Mouse (Mus musculus) liver, embryonic 15.5 days (tissue): ENCODE measurements around the gene Mllt3. TPM values are rescaled to one million over a fixed set of nuclear protein-coding genes. Genes with fewer than 3 reads are reported as not detected.
A peak's percentile ranks its signal among the peaks of the same experiment; 100 is the strongest.

ENCODE experiments used
- ATAC-seq: fragments of 200-750 bp; cut with Nextera tagmentation; 2 replicates; pipeline ENCODE4 v1.8.0; 2017; ENCODE audit warnings: moderate number of reproducible peaks, mild to moderate bottlenecking, moderate library complexity; ENCODE audit not compliant: insufficient read depth
- H3K27ac ChIP-seq: fragments of 300-500 bp; sonication (generic); replicated peaks from 2 replicates; pipeline ENCODE4 v1.5.1; 2015; ENCODE audit warnings: mild to moderate bottlenecking, inconsistent platforms
- H3K27me3 ChIP-seq: fragments of 300-500 bp; sonication (generic); 2 replicates; pipeline ENCODE4 v1.6.1; 2015; ENCODE audit warnings: mild to moderate bottlenecking, inconsistent platforms
- H3K36me3 ChIP-seq: fragments of 300-500 bp; sonication (generic); replicated peaks from 2 replicates; pipeline ENCODE4 v1.6.1; 2015; ENCODE audit warnings: moderate library complexity, mild to moderate bottlenecking, inconsistent platforms
- H3K4me1 ChIP-seq: fragments of 300-500 bp; sonication (generic); replicated peaks from 2 replicates; pipeline ENCODE4 v1.6.1; 2015; ENCODE audit warnings: inconsistent platforms
- H3K4me2 ChIP-seq: fragments of 300-500 bp; sonication (generic); 2 replicates; pipeline ENCODE4 v1.6.1; 2015; ENCODE audit warnings: moderate library complexity, mild to moderate bottlenecking, inconsistent platforms
- H3K4me3 ChIP-seq: fragments of 300-500 bp; sonication (generic); replicated peaks from 2 replicates; pipeline ENCODE4 v1.5.1; 2015; ENCODE audit warnings: mild to moderate bottlenecking, inconsistent platforms
- H3K9ac ChIP-seq: fragments of 300-500 bp; sonication (generic); 2 replicates; pipeline ENCODE4 v1.6.1; 2015; ENCODE audit warnings: moderate library complexity, mild to moderate bottlenecking, inconsistent platforms
- H3K9me3 ChIP-seq: fragments of 300-500 bp; sonication (generic); replicated peaks from 2 replicates; pipeline ENCODE4 v1.6.1; 2016; ENCODE audit warnings: inconsistent platforms
- WGBS: fragments of 180-500 bp; shearing (Covaris S2); methylation state at CpG from one replicate; pipeline ENCODE4 v1.1.7; 2015; ENCODE audit warnings: mixed read lengths; ENCODE audit not compliant: insufficient replicate concordance; 5-methylcytosine and 5-hydroxymethylcytosine counted together
- polyA plus RNA-seq: library from polyadenylated mRNA; unstranded; fragments of >200 nt; fragmentation: Nextera tagmentation; extraction: Ambion mirVana; gene quantifications from 2 replicates; pipeline ENCODE4 v1.2.1, GENCODE M21; 2015

The Mllt3 gene
- polyA plus RNA-seq, 1 experiment from 2014 or later = 83.9 TPM

- 59% methylated on average over 6 of the region's 6 CpGs for WGBS
- H3K9me3 ChIP-seq = no peaks in the 10 kb centered on the region
- H3K27me3 ChIP-seq = no peaks in the 10 kb centered on the region
- H3K4me1 ChIP-seq = peaks cover 9% of the 10 kb centered on the region; the same call in 1 of the 2 replicates
- no peaks in the 10 kb centered on the region for H3K36me3 ChIP-seq
- H3K4me3 ChIP-seq = no peak overlapping the region
- ATAC-seq = no peak
- no peak overlapping the region for H3K27ac ChIP-seq
- no peak overlapping the region for H3K4me2 ChIP-seq
- H3K9ac ChIP-seq = no peak overlapping the region
Measured at GRCm38 (mm10) chr4:87911172-87911994, 121.8 kb downstream of the Mllt3 start.

GRCm38 (mm10) chr4:87905149-87905771 lies 127.9 kb downstream of the Mllt3 start:
- Histone ChIP-seq H3K4me1 (peaks cover 9% of the 10 kb centered on the region), H3K27me3 (no peaks in the 10 kb centered on the region), H3K27ac (no peak overlapping the region), H3K4me2 (no peak overlapping the region), H3K36me3 (no peaks in the 10 kb centered on the region), H3K9me3 (no peaks in the 10 kb centered on the region), H3K9ac (no peak overlapping the region), H3K4me3 (no peak overlapping the region)
- 37% methylated on average over 6 of the region's 6 CpGs for WGBS
- ATAC-seq = no peak

GRCm38 (mm10) chr4:87904722-87905121 lies 128.4 kb downstream of the Mllt3 start:
- ATAC-seq = peak; percentile 44; the same call in 1 of the 2 replicates

GRCm38 (mm10) chr4:87902584-87902983 lies 130.6 kb downstream of the Mllt3 start:
- ATAC-seq = no peak
- Histone ChIP-seq H3K9me3 (no peaks in the 10 kb centered on the region), H3K4me1 (peaks cover 9% of the 10 kb centered on the region), H3K27me3 (no peaks in the 10 kb centered on the region), H3K27ac (no peak overlapping the region), H3K4me2 (no peak overlapping the region), H3K36me3 (no peaks in the 10 kb centered on the region), H3K4me3 (no peak overlapping the region), H3K9ac (no peak overlapping the region)
- 64% methylated on average over 4 of the region's 4 CpGs for WGBS

More at GRCm38 (mm10) chr4:87904722-87905121, 128.4 kb downstream of the Mllt3 start:
- 11% methylated on average over 1 of the region's 1 CpGs for WGBS
- H3K4me1 ChIP-seq = peaks cover 9% of the 10 kb centered on the region
- H3K4me2 ChIP-seq = no peak overlapping the region
- no peaks in the 10 kb centered on the region for H3K9me3 ChIP-seq
- no peaks in the 10 kb centered on the region for H3K36me3 ChIP-seq
- no peak overlapping the region for H3K4me3 ChIP-seq
- no peaks in the 10 kb centered on the region for H3K27me3 ChIP-seq
- H3K9ac ChIP-seq = no peak overlapping the region
- H3K27ac ChIP-seq = no peak overlapping the region

- no peak for ATAC-seq
Measured at GRCm38 (mm10) chr4:87901166-87901565, 132.0 kb downstream of the Mllt3 start.

GRCm38 (mm10) chr4:87893498-87893897 lies 139.7 kb downstream of the Mllt3 start:
- H3K4me2 ChIP-seq = no peak overlapping the region
- WGBS = 65% methylated on average over 3 of the region's 3 CpGs
- H3K27ac ChIP-seq = no peak overlapping the region
- no peak overlapping the region for H3K9ac ChIP-seq
- no peak overlapping the region for H3K4me3 ChIP-seq
- no peaks in the 10 kb centered on the region for H3K27me3 ChIP-seq
- H3K4me1 ChIP-seq = no peaks in the 10 kb centered on the region
- H3K9me3 ChIP-seq = no peaks in the 10 kb centered on the region
- no peak for ATAC-seq
- H3K36me3 ChIP-seq = no peaks in the 10 kb centered on the region

More at GRCm38 (mm10) chr4:87901166-87901565, 132.0 kb downstream of the Mllt3 start:
- no peak overlapping the region for H3K4me3 ChIP-seq
- no peak overlapping the region for H3K4me2 ChIP-seq
- H3K36me3 ChIP-seq = no peaks in the 10 kb centered on the region
- H3K27me3 ChIP-seq = no peaks in the 10 kb centered on the region
- no peak overlapping the region for H3K27ac ChIP-seq
- H3K4me1 ChIP-seq = peaks cover 9% of the 10 kb centered on the region
- 29% methylated on average over 1 of the region's 1 CpGs for WGBS
- H3K9ac ChIP-seq = no peak overlapping the region
- no peaks in the 10 kb centered on the region for H3K9me3 ChIP-seq

- no peaks in the 10 kb centered on the region for H3K9me3 ChIP-seq
- no peak for ATAC-seq
- H3K27me3 ChIP-seq = no peaks in the 10 kb centered on the region
- 63% methylated on average over 4 of the region's 4 CpGs for WGBS
- no peak overlapping the region for H3K4me2 ChIP-seq
- no peaks in the 10 kb centered on the region for H3K4me1 ChIP-seq
- H3K4me3 ChIP-seq = no peak overlapping the region
- no peak overlapping the region for H3K27ac ChIP-seq
- H3K9ac ChIP-seq = no peak overlapping the region
- no peaks in the 10 kb centered on the region for H3K36me3 ChIP-seq
Measured at GRCm38 (mm10) chr4:87893012-87893411, 140.2 kb downstream of the Mllt3 start.

GRCm38 (mm10) chr4:87883225-87883875 lies 149.8 kb downstream of the Mllt3 start:
- Histone ChIP-seq H3K9me3 (no peaks in the 10 kb centered on the region), H3K27ac (no peak overlapping the region), H3K9ac (no peak overlapping the region), H3K4me1 (peaks cover 8% of the 10 kb centered on the region; the same call in 1 of the 2 replicates), H3K36me3 (no peaks in the 10 kb centered on the region), H3K4me2 (no peak overlapping the region), H3K27me3 (no peaks in the 10 kb centered on the region), H3K4me3 (no peak overlapping the region)
- ATAC-seq = no peak
- WGBS = 70% methylated on average over 5 of the region's 5 CpGs

GRCm38 (mm10) chr4:87881995-87882394 lies 151.2 kb downstream of the Mllt3 start:
- Histone ChIP-seq H3K4me2 (no peak overlapping the region), H3K36me3 (no peaks in the 10 kb centered on the region), H3K4me3 (no peak overlapping the region), H3K4me1 (peaks cover 12% of the 10 kb centered on the region), H3K27ac (peak overlapping the region; percentile 9), H3K27me3 (no peaks in the 10 kb centered on the region), H3K9me3 (no peaks in the 10 kb centered on the region), H3K9ac (no peak overlapping the region)
- WGBS = 90% methylated on average over 1 of the region's 1 CpGs
- peak; percentile 23; the same call in 1 of the 2 replicates for ATAC-seq

- no peaks in the 10 kb centered on the region for H3K9me3 ChIP-seq
- H3K27me3 ChIP-seq = no peaks in the 10 kb centered on the region
- no peak overlapping the region for H3K9ac ChIP-seq
- peak overlapping the region; percentile 36; the same call in 1 of the 2 replicates for H3K4me2 ChIP-seq
- WGBS = 73% methylated on average over 2 of the region's 2 CpGs
- peak overlapping the region; percentile 42 for H3K27ac ChIP-seq
- H3K4me3 ChIP-seq = peak overlapping the region; percentile 36
- H3K4me1 ChIP-seq = peaks cover 12% of the 10 kb centered on the region
- H3K36me3 ChIP-seq = no peaks in the 10 kb centered on the region
- ATAC-seq = peak; percentile 69
Measured at GRCm38 (mm10) chr4:87881583-87881982, 151.6 kb downstream of the Mllt3 start.

- WGBS = 68% methylated on average over 2 of the region's 2 CpGs
- H3K4me3 ChIP-seq = peak overlapping the region; percentile 36
- H3K4me2 ChIP-seq = peak overlapping the region; percentile 36; the same call in 1 of the 2 replicates
- peaks cover 12% of the 10 kb centered on the region for H3K4me1 ChIP-seq
- no peak overlapping the region for H3K27ac ChIP-seq
- H3K9ac ChIP-seq = no peak overlapping the region
- H3K9me3 ChIP-seq = no peaks in the 10 kb centered on the region
- no peaks in the 10 kb centered on the region for H3K36me3 ChIP-seq
- no peak for ATAC-seq
- no peaks in the 10 kb centered on the region for H3K27me3 ChIP-seq
Measured at GRCm38 (mm10) chr4:87880297-87880696, 152.9 kb downstream of the Mllt3 start.
